Mouse (Mus musculus): ENCODE data around the gene Hmgb1. TPM values are rescaled to one million over a fixed set of nuclear protein-coding genes. Genes with fewer than 3 reads are reported as not detected.

Hmgb1 gene
- polyA plus RNA-seq, 1 experiment from 2014 or later = 414 TPM

Other genes starting within 250 kb of the Hmgb1 start
- gene Gm42791, start 189.3 kb downstream of the Hmgb1 start, polyA plus RNA-seq (2018) = 1.1 TPM in 1 of 3 replicates, not detected in the others
- 9.2 to 15.6 TPM (median 10.6 TPM) in 3 replicates for gene Uspl1, start 139 bp downstream of the Hmgb1 start, polyA plus RNA-seq (2018)
- gene Alox5ap, start 80.3 kb upstream of the Hmgb1 start, polyA plus RNA-seq (2018) = 206 to 517 TPM (median 414 TPM) in 3 replicates
- not detected in 3 replicates for gene Medag, start 227.3 kb upstream of the Hmgb1 start, polyA plus RNA-seq (2018)

Measured in macrophage (primary cell).